Mouse (Mus musculus) cortical plate, adult 2 months (tissue): ENCODE measurements around the gene Akap8. TPM values are rescaled to one million over a fixed set of nuclear protein-coding genes. Genes with fewer than 3 reads are reported as not detected.

Experiments used
- H3K27ac ChIP-seq: fragments of 200-500 bp; 2 replicates; pipeline ENCODE4 v1.5.1; 2012; ENCODE audit warnings: low read length, control low read depth, inconsistent platforms; ENCODE audit not compliant: insufficient read depth
- H3K4me1 ChIP-seq: fragments of 200-500 bp; 2 replicates; pipeline ENCODE4 v1.6.1; 2011; ENCODE audit warnings: low read length; ENCODE audit not compliant: control insufficient read depth, insufficient read depth
- H3K4me3 ChIP-seq: fragments of 200-500 bp; 2 replicates; pipeline ENCODE4 v1.5.1; 2011; ENCODE audit warnings: mild to moderate bottlenecking, low read length, control low read depth; ENCODE audit not compliant: insufficient read depth
- CTCF ChIP-seq: fragments of 200-500 bp; IDR thresholded peaks from 2 replicates; pipeline ENCODE4 v1.5.1; 2011; ENCODE audit warnings: mild to moderate bottlenecking, control low read depth, low read length; ENCODE audit not compliant: insufficient read depth; ENCODE audit errors: extremely low read depth
- POLR2A ChIP-seq: fragments of 200-500 bp; IDR thresholded peaks from 2 replicates; pipeline ENCODE4 v1.6.1; 2011; ENCODE audit warnings: mild to moderate bottlenecking, low read length, control low read depth; ENCODE audit not compliant: insufficient read depth; ENCODE audit errors: extremely low read depth
- polyA plus RNA-seq: library from polyadenylated mRNA; depleted of rRNA; stranded (reverse); fragments of >200 nt; gene quantifications from 2 replicates; pipeline ENCODE4 v1.2.3, GENCODE M21; 2012; rRNA removed

The Akap8 gene
- 87.3 and 95.9 TPM in 2 replicates for polyA plus RNA-seq

GRCm38 (mm10) chr17:32320597-32321389 lies at the start of gene Akap8:
Akap8 (minus strand) TSS chr17:32321238.
- peak within 1 kb of the TSS; percentile 73 for H3K4me3 ChIP-seq
- H3K4me1 ChIP-seq, result peaks cover 1% of the 10 kb centered on the region; the same call in 1 of the 2 replicates
- TF ChIP-seq CTCF (no peak), POLR2A (peak; percentile 98)
- peak within 1 kb of the TSS; percentile 62 for H3K27ac ChIP-seq

GRCm38 (mm10) chr17:32368991-32369578 lies 48.0 kb upstream of the Akap8 start:
- Histone ChIP-seq H3K4me1 (0 out of 2 replicates have a peak, but pooled peaks cover 2% of the 10 kb centered on the region), H3K4me3 (0 out of 2 replicates have a peak overlapping the region, but pooled peaks have one; percentile 18), H3K27ac (no peak overlapping the region)
- TF ChIP-seq POLR2A (no peak), CTCF (no peak)

GRCm38 (mm10) chr17:32367706-32368105 lies 46.7 kb upstream of the Akap8 start:
- no peak overlapping the region for H3K27ac ChIP-seq
- H3K4me3 ChIP-seq, result no peak overlapping the region
- TF ChIP-seq CTCF (no peak), POLR2A (no peak)
- H3K4me1 ChIP-seq, result peaks cover 4% of the 10 kb centered on the region

GRCm38 (mm10) chr17:32365296-32365695 lies 44.3 kb upstream of the Akap8 start:
- TF ChIP-seq CTCF, result no peak
- TF ChIP-seq POLR2A, result no peak
- Histone ChIP-seq H3K4me1 (peaks cover 4% of the 10 kb centered on the region), H3K27ac (no peak overlapping the region), H3K4me3 (no peak overlapping the region)

- no peak for TF ChIP-seq CTCF
- no peak for TF ChIP-seq POLR2A
- H3K4me1 ChIP-seq, result peaks cover 4% of the 10 kb centered on the region
Observed at GRCm38 (mm10) chr17:32364850-32365249, 43.8 kb upstream of the Akap8 start.

GRCm38 (mm10) chr17:32364331-32364730 lies 43.3 kb upstream of the Akap8 start:
- H3K27ac ChIP-seq, result no peak overlapping the region
- H3K4me1 ChIP-seq, result peaks cover 4% of the 10 kb centered on the region
- H3K4me3 ChIP-seq, result peak overlapping the region; percentile 82
- TF ChIP-seq POLR2A, result peak; percentile 50; the same call in 1 of the 2 replicates
- no peak for TF ChIP-seq CTCF

More at GRCm38 (mm10) chr17:32364850-32365249, 43.8 kb upstream of the Akap8 start:
- no peak overlapping the region for H3K27ac ChIP-seq
- H3K4me3 ChIP-seq, result peak overlapping the region; percentile 82; the same call in 1 of the 2 replicates

- no peak overlapping the region for H3K27ac ChIP-seq
- peak overlapping the region; percentile 82 for H3K4me3 ChIP-seq
- peaks cover 2% of the 10 kb centered on the region for H3K4me1 ChIP-seq
- TF ChIP-seq CTCF, result no peak
Observed at GRCm38 (mm10) chr17:32363821-32364301, 42.8 kb upstream of the Akap8 start.

GRCm38 (mm10) chr17:32362686-32363085 lies 41.6 kb upstream of the Akap8 start:
- no peak overlapping the region for H3K4me3 ChIP-seq
- no peak overlapping the region for H3K27ac ChIP-seq
- TF ChIP-seq POLR2A, result no peak
- no peak for TF ChIP-seq CTCF
- H3K4me1 ChIP-seq, result peaks cover 2% of the 10 kb centered on the region

- Histone ChIP-seq H3K27ac (no peak overlapping the region), H3K4me3 (no peak overlapping the region), H3K4me1 (peaks cover 2% of the 10 kb centered on the region)
- TF ChIP-seq POLR2A (no peak), CTCF (no peak)
Observed at GRCm38 (mm10) chr17:32359928-32360327, 38.9 kb upstream of the Akap8 start.

GRCm38 (mm10) chr17:32358943-32359340 lies 37.9 kb upstream of the Akap8 start:
- Histone ChIP-seq H3K27ac (peak overlapping the region; percentile 31; the same call in 1 of the 2 replicates), H3K4me3 (no peak overlapping the region)

More at GRCm38 (mm10) chr17:32358943-32359340, 37.9 kb upstream of the Akap8 start:
- peaks cover 2% of the 10 kb centered on the region for H3K4me1 ChIP-seq
- TF ChIP-seq POLR2A, result no peak
- TF ChIP-seq CTCF, result no peak
